9 mouse cellular contexts compared by ENCODE assay signal in the genomic region with DNA sequence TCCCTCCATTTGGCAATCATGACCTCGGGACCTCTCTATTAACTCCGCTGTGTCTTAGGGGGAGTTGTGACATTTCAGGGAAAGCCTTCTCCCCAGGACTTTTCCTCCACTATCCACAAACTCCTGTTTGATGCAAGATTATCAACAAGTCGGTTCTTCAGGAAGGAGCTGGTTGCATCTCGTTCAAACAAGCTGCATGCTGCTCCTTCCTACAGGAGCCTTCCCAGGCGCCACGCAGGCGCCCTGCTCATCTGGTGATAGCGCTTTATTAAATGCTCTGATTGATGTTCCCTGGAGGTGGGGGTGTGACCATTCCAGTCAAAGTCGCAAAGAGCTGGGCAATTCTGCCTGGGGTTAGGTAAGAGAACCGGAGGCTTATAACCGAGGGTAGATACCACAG. TPM values are rescaled to one million over a fixed set of nuclear protein-coding genes. Genes with fewer than 3 reads are reported as not detected.
A peak's percentile ranks its signal among the peaks of the same experiment; 100 is the strongest.
DNase-seq lines count a peak whose midpoint lies in the region; ATAC-seq and TF ChIP-seq lines count a peak whose summit lies in the region.
"Had no signal": no experiment of that assay in that cellular context is flagged by ENCODE, and none has a peak within 500 bp of the region (broad histone marks: within the 10 kb centered on the region; RNA-seq: fewer than 3 reads in every experiment).

No protein-coding gene starts in this region.

- peaks cover 54% of the 10 kb centered on the region for H3K27me3 ChIP-seq in heart, postnatal 0 days (ENCODE audit: control insufficient read depth, insufficient read depth, low read length)
- peaks cover 51% of the 10 kb centered on the region for H3K27me3 ChIP-seq in embryonic facial prominence, embryonic 13.5 days
- no peaks in the 10 kb centered on the region for H3K27me3 ChIP-seq in kidney, postnatal 0 days (ENCODE audit: insufficient read depth, low read length)
- H3K27me3 ChIP-seq in neural tube, embryonic 11.5 days (ENCODE audit: control insufficient read depth, insufficient read depth, low read length) = 0 out of 2 replicates have a peak, but pooled peaks cover 6% of the 10 kb centered on the region

- peak overlapping the region; percentile 66; the same call in 1 of the 2 replicates for H3K4me3 ChIP-seq in heart, postnatal 0 days (ENCODE audit: low read depth, low read length)
- H3K4me3 ChIP-seq in embryonic facial prominence, embryonic 13.5 days = peak overlapping the region; percentile 71
- peak overlapping the region; percentile 58 for H3K4me3 ChIP-seq in kidney, postnatal 0 days (replicated peaks; ENCODE audit: low read depth, low read length)
- H3K4me3 ChIP-seq in neural tube, embryonic 11.5 days (ENCODE audit: low read depth, low read length) = no peak overlapping the region

- no peaks in the 10 kb centered on the region for H3K4me1 ChIP-seq in heart, postnatal 0 days (ENCODE audit: control insufficient read depth, insufficient read depth)
- H3K4me1 ChIP-seq in embryonic facial prominence, embryonic 13.5 days = peaks cover 12% of the 10 kb centered on the region
- H3K4me1 ChIP-seq in kidney, postnatal 0 days (replicated peaks; ENCODE audit: insufficient read depth, low read length) = peaks cover 7% of the 10 kb centered on the region; the same call in 1 of the 2 replicates
- peaks cover 5% of the 10 kb centered on the region; the same call in 1 of the 2 replicates for H3K4me1 ChIP-seq in neural tube, embryonic 11.5 days (ENCODE audit: control insufficient read depth, insufficient read depth, low read length)

- WGBS in heart, postnatal 0 days = 16% methylated on average over 11 of the region's 11 CpGs
- 2% methylated on average over 11 of the region's 11 CpGs for WGBS in embryonic facial prominence, embryonic 13.5 days
- WGBS in kidney, postnatal 0 days = 9% methylated on average over 11 of the region's 11 CpGs
- 6% methylated on average over 11 of the region's 11 CpGs for WGBS in neural tube, embryonic 11.5 days

- H3K9ac ChIP-seq in heart, postnatal 0 days (replicated peaks; ENCODE audit: low read depth, low read length) = no peak overlapping the region
- H3K9ac ChIP-seq in embryonic facial prominence, embryonic 13.5 days = peak overlapping the region; percentile 83
- H3K9ac ChIP-seq in kidney, postnatal 0 days (ENCODE audit: low read depth, low read length) = 0 out of 2 replicates have a peak overlapping the region, but pooled peaks have one; percentile 54
- H3K9ac ChIP-seq in neural tube, embryonic 11.5 days (ENCODE audit: low read length) = no peak overlapping the region; the same call in 1 of the 2 replicates

- no peak for DNase-seq in heart, postnatal 0 days (ENCODE audit: low spot score)
- no peak for DNase-seq in heart, postnatal 4 days
- no peak for DNase-seq in kidney, postnatal 0 days (ENCODE audit: low spot score)
- DNase-seq in neural tube, embryonic 11.5 days (ENCODE audit: low spot score) = peak; percentile 46
- DNase-seq in right cerebral cortex, postnatal 25 days = no peak
- no peak for DNase-seq in cerebellum, adult 9-11 months
- no peak for DNase-seq in layer of hippocampus, postnatal 25 days (ENCODE audit: extremely low spot score in 1 of 2, low spot score in 1 of 2)
- DNase-seq: thymus, postnatal 14 days had no signal

- no peak for TF ChIP-seq CTCF in heart, postnatal 0 days (IDR thresholded peaks at IDR 0.05; ENCODE audit: low read depth)
- TF ChIP-seq CTCF in kidney, postnatal 0 days (IDR thresholded peaks at IDR 0.05; ENCODE audit: low read depth) = no peak

- no peaks in the 10 kb centered on the region for H3K9me3 ChIP-seq in heart, postnatal 0 days (replicated peaks; ENCODE audit: control insufficient read depth, low read length)
- no peaks in the 10 kb centered on the region for H3K9me3 ChIP-seq in embryonic facial prominence, embryonic 13.5 days
- H3K9me3 ChIP-seq in kidney, postnatal 0 days (replicated peaks; ENCODE audit: low read length) = no peaks in the 10 kb centered on the region
- no peaks in the 10 kb centered on the region for H3K9me3 ChIP-seq in neural tube, embryonic 11.5 days (ENCODE audit: control insufficient read depth, low read length)

- ATAC-seq in heart, postnatal 0 days (ENCODE audit: insufficient read depth, low read depth) = no peak
- ATAC-seq in embryonic facial prominence, embryonic 13.5 days (ENCODE audit: insufficient number of reproducible peaks, insufficient read depth, low FRiP score, low TSS enrichment, low read depth) = no peak
- ATAC-seq in kidney, postnatal 0 days (replicated peaks; ENCODE audit: low FRiP score, low read depth) = peak; percentile 22; the same call in 1 of the 2 replicates
- no peak for ATAC-seq in neural tube, embryonic 11.5 days (ENCODE audit: insufficient read depth, low FRiP score, low TSS enrichment)

- no peak overlapping the region for H3K27ac ChIP-seq in heart, postnatal 0 days (ENCODE audit: low read depth)
- no peak overlapping the region for H3K27ac ChIP-seq in embryonic facial prominence, embryonic 13.5 days
- no peak overlapping the region for H3K27ac ChIP-seq in kidney, postnatal 0 days
- no peak overlapping the region for H3K27ac ChIP-seq in neural tube, embryonic 11.5 days (ENCODE audit: low read depth, low read length)

- TF ChIP-seq EP300 in heart, postnatal 0 days (IDR thresholded peaks at IDR 0.05; ENCODE audit: low read depth) = no peak

- no peaks in the 10 kb centered on the region for H3K36me3 ChIP-seq in heart, postnatal 0 days (replicated peaks; ENCODE audit: control insufficient read depth, insufficient read depth, low read length)
- no peaks in the 10 kb centered on the region for H3K36me3 ChIP-seq in embryonic facial prominence, embryonic 13.5 days
- no peaks in the 10 kb centered on the region for H3K36me3 ChIP-seq in kidney, postnatal 0 days (ENCODE audit: insufficient read depth, low read length)
- no peaks in the 10 kb centered on the region for H3K36me3 ChIP-seq in neural tube, embryonic 11.5 days (ENCODE audit: control insufficient read depth, insufficient read depth, low read length)

- peak overlapping the region; percentile 92 for H3K4me2 ChIP-seq in heart, postnatal 0 days (ENCODE audit: low read depth, low read length)
- peak overlapping the region; percentile 88 for H3K4me2 ChIP-seq in embryonic facial prominence, embryonic 13.5 days
- H3K4me2 ChIP-seq in kidney, postnatal 0 days (ENCODE audit: low read length) = peak overlapping the region; percentile 96
- H3K4me2 ChIP-seq in neural tube, embryonic 11.5 days (ENCODE audit: low read depth) = peak overlapping the region; percentile 90

RNA-seq across cellular contexts. Expression of gene Prima1, which starts 1.1 kb away (rescaled TPM):
- not detected in 2 replicates for total RNA-seq in heart, postnatal 0 days (2014; rRNA removed; ENCODE audit: low replicate concordance)
- polyA plus RNA-seq in heart, postnatal 0 days (2015; fragmentation: Nextera tagmentation; extraction: Ambion mirVana) = 0.14 TPM in 1 of 2 replicates, not detected in the other
- total RNA-seq in heart, postnatal 4 days (2021) = under 1 TPM; 0.62 to 0.65 TPM
- 0.25 and 0.59 TPM in 2 replicates for polyA plus RNA-seq in embryonic facial prominence, embryonic 13.5 days (2015; fragmentation: Nextera tagmentation; extraction: Ambion mirVana)
- 0.42 and 0.70 TPM in 2 replicates for polyA plus RNA-seq in kidney, postnatal 0 days (2015; fragmentation: Nextera tagmentation; extraction: Ambion mirVana)
- polyA plus RNA-seq in neural tube, embryonic 11.5 days (2014; fragmentation: Nextera tagmentation; extraction: Ambion mirVana) = 1.9 and 2.0 TPM in 2 replicates
- total RNA-seq in layer of hippocampus, postnatal 25 days (2021) = 1 to 10 TPM; 6.0 to 7.3 TPM

Comparison
In these comparisons a context has a peak if more than half of its experiments do, and no peak if none do; other contexts are left out.
1. H3K9ac ChIP-seq: peak in embryonic facial prominence, embryonic 13.5 days (single experiment) and kidney, postnatal 0 days (single experiment); none in heart, postnatal 0 days (single experiment) and neural tube, embryonic 11.5 days (single experiment).
2. Peak in every context shown above with its lines, with median percentiles within 50 percentile points of each other: H3K4me2 ChIP-seq.